Mouse (Mus musculus) left cerebral cortex, adult 9 months (tissue): ENCODE results near the gene Frmpd3.
"Not testable (repeated sequence)": the region's sequence is repeated elsewhere in the genome, so short reads cannot be mapped to it uniquely, and the experiment has no call there.

Source experiments
- DNase-seq, 2 experiments: peaks; one replicate each; pipeline ENCODE4 v3.0.0; 2022; ENCODE audit warnings: low spot score in 2 of 2

The Frmpd3 gene

DNA sequence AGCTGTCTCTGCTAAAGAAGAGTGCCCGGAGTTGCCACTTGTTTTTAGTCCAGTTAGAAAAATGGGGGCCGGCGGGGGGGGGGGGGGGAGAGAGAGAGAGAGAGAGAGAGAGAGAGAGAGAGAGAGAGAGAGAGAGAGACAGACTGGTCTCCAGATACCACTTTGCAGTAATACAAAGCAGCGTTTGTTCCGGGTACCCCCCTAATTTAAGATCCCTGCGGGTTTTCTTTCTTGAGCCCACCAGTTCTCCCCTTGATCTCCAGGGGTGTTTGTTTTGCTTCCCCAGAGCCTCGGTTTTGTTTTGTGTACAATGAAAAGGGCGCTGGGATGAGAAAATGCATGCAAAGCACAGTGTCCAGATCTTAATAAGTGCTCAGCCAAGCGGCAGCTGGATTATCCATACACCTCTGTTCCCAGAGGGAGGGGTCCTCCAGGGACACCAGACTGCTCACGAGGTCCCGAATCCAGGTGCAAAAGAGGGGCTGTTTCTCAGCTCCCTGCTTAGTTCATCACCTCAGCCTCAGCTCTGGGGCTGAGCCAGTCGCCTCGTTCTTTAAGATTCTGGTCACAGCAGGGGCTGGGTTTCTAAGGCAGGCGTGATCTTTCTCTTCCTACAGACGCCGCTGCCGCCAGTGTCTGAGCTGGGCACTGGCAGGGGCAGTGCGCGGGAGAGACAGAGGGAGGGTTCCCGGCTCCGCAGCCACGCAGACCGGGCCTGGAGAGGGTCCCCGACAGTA, at the start of gene Frmpd3:
Gene Frmpd3 (plus strand): TSS at position 608 of the 737 bp plus-strand sequence.
- DNase-seq = no peak

DNA sequence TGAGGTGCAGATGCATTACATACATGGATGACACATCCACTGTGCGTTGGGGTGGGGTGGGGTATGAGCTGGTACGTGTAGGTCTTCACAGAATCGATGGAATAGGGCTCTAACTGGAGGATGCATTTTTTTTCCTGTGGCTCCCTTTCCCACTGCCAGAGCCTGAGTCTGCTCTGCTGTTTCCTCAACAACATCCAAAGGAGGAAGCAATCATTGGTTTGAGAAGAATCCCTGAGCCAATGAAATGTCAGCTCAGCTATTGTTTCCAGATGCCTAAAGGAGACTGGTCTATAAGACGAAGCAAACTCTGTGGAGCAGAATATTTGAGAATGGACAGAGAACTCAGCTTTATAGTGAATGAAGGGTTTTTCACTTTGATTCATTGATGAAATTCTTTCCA, 38.3 kb upstream of the Frmpd3 start:
- DNase-seq = no peak

DNA sequence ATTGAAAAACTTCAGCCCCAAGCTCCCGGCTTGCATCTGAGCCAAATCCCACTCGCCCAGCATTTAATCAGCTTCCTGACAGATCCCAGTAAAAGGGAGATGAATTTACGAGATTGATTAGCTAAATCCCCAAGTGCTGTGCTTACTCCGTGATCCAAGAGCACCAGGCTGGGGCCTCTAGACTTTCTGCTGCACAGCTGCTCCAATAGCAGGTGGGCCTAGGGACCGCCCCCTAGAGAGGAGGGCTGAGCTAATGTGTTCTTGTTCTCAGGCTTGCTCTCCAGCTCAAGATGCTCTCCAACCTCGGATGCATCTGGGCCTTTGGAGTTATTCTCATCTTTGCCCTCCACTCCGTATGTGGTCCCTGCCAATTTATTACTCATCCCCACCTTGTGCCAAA, 36.4 kb upstream of the Frmpd3 start:
- peak in 1 of 2 experiments; percentile 3 for DNase-seq

DNA sequence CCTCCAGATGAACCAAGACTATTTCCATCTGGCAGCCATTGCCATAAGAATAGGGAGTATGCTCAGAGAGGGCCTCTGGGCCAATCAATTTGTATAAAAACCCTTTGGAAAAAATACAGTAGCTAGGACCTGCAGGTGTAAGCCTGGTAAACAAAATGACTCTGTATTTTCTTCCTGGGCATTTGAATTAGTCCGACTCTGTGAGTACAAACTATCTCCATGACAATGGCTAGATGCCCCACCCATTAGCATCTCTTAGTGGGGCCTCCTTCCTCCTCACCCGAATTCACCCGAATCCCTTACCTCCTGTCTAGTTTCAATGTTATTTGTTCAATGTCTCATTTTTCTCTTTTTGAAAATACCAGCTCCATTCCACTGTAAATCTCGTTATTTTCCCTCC, 24.1 kb upstream of the Frmpd3 start:
- DNase-seq = no peak

DNA sequence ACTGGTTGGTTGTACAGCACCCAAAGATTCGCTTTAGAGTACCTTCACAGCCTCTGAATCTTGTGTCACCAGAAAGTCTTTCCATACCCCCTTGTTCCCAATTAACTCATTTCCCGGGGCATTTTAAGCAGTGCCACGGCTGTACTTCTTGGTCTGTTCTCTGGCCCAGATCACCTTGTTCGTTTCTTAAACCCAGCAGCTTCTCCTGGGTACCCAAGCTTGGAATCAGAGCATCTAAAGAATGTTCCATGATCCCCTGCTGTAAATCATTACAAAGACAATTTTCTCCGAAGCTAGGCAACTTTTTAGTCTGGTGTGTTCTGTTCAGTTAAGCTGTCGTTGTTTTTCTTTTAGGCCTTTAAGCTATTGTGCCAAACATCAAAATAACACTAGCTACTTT, 22.9 kb upstream of the Frmpd3 start:
- DNase-seq = no peak

DNA sequence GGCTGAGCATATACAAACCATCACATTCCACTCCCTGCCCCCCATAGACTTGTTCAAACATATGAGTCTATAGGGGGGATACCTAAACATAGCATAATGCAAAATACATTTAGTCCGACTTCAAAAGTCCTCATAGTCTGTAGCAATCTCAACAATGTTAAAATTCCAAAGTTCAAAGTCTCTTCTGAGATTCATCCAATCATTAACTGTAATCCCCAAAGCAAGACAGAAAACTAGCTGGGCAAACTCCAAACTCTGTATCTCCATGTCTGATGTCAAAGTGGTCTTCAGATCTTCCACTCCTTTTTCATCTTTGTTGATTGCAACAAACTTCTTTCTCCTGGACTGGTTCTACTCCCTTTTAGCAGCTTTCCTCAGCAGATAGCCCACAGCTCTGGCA, 21.4 kb upstream of the Frmpd3 start:
- not testable (repeated sequence) for DNase-seq

DNA sequence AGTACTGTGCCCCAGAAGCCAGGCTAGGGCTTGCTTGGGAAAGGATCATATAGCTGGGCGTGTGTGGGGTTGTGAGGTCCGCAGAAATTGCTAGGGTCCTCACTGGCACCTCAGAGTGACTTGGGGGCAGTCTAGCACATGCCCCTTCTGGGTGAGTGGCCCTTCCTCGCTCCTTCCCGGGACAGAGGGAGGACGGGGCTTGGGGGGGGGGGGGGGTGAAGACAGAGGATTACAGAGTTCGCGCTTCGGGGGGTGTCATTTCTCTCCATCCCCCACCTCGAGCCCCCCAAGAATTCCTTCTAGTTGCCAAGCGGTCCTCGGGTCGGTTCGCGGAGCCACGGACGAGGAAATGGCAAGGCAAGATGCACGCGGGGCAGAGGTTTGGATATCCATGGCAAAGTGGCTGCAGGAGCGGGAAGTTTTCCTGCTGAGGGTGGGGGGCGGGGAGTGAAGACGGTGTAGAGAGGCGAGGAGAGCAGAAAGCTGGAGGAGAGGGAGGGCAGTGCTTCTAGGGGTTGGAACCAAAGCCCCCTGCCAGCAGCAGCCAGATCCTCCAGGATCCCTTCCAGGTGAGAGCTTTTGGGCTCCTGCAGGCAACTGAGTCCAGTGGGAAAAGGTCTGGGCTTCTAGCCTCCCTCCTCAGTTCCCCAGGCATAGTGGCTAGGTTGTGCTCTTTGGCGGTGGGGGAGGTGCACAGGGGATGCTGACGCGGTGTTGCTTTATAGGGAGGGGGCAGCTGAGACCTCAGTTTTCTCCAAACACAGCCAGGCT, 515 bp downstream of the Frmpd3 start:
- DNase-seq = no peak

DNA sequence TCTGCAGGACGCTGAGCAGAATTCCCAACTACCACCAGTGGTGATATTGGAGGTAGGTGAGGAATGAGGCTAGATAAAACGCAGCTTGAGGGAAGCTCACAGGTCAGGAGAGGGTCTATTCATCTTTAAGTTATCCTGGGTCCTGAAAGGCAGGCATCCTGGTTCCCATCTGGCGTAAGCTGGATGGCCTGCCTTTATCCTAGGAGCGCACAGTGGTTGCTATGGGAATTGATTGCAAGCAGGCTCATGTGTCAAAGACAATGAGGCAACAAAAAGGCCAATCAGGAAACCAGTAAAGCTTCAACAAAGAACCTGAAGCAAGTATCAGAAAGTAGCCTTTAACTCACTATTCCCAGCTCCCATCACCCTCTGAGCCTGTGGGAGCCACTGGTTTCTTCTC, 33.6 kb downstream of the Frmpd3 start:
- no peak for DNase-seq

DNA sequence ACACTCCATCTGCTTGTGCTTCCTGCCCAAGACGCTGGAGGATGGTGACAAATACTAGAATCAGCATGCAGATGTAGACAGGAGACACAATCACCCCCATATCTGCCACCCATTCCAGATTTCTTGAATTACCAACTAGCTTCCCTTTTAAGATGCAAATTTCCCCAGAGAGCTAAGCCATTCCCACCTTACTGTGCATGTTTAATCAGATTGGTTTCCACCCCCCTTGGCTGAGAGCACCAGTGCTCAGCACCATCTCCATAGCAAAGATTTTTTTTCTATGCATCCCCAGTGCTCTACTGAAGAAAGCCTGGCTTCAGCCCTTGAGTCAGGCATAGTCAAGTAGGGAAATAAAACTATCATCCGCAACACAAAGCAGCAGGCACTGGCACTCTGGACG, 57.9 kb downstream of the Frmpd3 start:
- DNase-seq = peak in 1 of 2 experiments; percentile 10

DNA sequence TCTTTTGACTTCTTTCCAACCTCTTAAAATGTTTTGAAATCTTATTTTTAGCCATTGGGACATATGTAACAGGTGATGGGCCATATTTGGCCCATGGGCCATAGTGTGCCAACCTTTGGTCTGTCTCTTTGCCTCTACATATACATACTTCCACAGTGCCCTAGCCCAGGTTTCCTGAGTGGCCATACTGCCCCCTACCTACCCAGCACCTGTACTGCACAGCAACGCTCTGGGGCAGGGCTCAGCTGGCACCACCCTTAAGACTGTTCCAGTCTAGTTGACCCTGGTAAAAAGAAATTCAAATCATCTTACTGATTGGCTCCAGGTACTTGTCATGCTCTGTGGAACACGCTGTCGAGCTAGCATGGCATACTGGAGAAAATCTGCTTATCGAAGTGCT, 60.8 kb downstream of the Frmpd3 start:
- DNase-seq = no peak

DNA sequence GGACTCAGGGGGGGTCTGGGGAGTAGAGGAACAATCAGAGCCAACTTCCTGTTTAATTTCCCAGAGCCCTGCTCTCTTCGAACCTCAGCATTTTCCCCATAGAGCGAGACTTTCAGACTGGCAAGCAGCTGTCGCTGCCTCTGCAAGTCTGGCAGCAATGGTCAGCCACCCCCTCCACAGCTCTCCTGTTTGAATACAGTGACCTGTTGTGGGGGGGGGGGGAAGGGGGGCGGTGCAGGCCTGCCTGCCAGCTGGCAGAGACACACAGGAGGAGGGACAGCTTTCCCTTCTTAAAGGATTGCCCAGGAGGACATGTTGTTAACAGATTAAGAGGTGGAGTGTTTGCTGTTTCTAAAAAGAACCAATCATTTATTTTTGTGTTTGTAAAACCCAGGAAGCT, 64.0 kb downstream of the Frmpd3 start:
- no peak for DNase-seq

DNA sequence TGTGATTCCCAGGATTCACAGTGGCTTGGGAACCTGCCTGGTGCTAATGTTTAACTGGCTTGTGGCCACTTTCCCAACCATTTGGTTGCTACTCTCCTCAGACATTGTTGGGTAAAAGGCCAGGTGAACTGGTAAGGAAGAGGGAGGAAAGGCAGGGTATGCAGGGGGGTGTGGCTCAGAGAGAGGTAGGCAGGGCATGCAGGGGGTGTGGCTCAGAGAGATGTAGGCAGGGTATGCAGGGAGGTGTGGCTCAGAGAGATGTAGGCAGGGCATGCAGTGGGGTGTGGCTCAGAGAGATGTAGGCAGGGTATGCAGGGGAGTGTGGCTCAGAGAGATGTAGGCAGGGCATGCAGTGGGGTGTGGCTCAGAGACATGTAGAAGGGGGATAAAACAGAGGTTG, 64.4 kb downstream of the Frmpd3 start:
- no peak for DNase-seq

DNA sequence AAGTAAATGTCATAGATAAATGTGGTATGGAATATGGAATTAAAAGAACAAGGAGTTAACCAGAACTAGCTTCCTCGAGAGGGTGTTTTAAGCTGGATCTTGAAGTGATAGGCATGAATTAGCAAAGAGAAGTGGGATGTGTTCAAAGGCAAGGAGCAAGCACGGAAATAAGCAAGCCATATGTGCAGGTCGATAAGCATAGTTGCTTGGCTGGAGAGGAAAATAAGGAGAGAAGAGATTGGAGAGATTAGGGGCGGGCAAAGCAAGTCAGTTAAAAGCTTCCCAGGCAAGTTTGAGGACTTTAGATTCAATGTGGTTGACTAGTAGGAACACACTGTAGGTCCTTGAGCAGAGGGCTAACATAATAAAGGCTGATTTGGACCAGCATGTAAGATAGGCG, 65.5 kb downstream of the Frmpd3 start:
- no peak for DNase-seq

DNA sequence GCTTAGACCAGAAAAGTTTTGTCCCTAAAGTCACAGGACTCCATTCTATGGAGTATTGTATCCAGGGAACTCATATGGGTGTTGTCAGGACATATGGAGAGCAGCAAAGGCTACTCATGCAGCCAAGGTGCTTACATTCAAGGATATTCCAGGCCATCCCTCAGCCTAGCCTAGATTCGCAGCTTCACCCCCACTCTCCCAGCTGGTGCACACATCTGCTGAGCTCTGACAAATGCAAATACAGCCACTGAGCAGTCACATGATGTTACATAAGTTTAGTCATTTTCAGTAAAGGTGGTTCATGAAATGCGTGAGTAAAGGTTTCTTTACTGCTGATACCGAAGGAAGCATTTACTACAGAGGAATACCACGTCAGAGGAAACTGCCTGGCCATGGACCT, 76.4 kb downstream of the Frmpd3 start:
- DNase-seq = peak in 1 of 2 experiments; percentile 57

DNA sequence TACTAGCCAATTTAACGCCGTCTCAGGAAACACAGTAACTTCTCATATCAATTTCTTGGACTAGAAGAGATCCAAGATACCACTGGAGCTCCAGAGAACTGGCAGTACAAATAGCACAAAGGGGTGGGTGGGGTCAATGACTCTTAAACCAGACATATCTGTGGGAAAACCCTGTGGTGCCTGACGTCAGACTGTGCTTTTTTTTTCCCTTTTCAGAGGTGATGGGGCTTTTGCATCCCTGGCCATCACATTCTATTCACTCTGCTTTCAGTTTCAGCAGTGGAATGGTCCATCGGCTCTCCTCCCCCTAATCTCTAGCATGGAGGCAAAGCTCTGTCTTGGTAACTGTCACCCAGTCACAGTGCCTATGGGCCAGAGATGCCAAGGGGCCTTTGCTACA, 85.1 kb downstream of the Frmpd3 start:
- DNase-seq = no peak

DNA sequence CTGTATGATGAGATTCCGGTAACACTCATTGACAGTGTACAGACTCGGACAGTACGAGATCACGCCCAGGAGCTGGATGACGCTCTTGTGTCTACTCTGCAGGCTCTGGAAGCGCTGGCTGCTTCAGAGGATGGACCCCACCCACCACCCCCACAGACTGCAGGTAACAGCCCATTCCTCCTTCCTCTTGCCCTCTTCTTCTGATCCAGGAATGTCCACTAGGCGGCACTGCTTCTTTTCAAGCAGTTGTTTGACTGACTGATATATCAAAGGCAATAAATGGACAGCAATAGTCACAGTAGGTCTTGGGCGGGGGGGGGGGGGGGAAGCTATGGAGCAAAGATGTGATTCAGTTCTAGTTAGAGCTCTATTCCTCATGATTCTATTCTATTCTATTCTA, 86.2 kb downstream of the Frmpd3 start:
- no peak for DNase-seq

DNA sequence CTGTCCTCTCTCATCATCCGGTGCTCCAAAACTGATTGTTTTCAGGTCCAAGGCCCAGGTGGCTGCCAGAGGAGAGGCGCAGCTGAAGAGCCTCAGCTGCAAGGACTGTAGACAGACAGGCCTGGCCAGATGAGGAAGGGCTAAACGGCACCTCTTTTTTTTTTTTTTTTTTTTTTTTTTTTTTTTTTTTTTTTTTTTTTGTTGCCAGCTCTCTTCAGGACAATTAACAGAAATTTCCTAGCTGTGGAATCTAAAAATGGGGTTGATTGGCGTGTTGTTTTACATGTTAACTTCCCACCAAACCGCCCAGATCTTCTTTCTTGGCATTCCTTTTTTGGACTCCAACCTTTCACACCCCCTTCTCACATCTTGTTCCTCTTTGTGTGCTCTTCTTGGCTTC, 87.9 kb downstream of the Frmpd3 start:
- no peak for DNase-seq

DNA sequence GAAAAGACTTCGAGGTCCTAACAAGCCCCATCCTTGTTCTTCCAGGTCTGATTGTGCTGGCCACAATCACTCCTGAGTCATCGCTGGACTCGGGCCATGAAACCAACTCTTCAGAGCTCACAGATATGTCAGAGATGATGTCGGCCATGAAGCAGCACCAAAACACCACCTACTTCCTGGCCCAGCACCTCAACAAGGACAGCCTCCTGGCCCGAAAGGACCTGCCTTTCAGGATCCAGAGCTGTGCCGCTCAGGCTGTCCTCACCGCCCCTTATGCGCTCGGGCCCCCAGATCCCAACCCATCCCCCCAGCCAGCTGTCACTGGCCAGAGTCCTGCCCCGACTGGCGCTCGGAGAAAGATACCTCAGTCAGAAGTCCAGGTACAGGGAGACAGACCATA, 88.4 kb downstream of the Frmpd3 start:
- peak in 1 of 2 experiments; percentile 7 for DNase-seq

DNA sequence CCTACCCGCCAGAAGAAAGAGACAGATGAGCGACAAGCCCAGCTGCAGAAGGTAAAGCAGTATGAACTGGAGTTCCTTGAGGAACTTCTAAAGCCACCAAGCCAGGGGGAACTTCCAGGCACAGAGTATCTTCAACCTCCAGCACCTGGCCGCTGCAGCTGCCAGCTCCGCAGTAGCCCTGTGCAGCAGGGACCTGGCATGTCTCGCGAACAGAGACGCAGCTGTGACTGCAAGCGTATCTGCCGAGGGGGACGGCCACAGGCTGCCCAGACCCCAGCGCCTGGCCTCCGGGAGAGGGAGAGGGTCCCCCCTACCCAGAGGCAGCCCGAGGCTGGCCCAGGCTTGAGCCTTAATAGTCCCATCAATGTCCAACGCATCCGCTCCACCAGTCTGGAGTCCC, 89.9 kb downstream of the Frmpd3 start:
- no peak for DNase-seq

DNA sequence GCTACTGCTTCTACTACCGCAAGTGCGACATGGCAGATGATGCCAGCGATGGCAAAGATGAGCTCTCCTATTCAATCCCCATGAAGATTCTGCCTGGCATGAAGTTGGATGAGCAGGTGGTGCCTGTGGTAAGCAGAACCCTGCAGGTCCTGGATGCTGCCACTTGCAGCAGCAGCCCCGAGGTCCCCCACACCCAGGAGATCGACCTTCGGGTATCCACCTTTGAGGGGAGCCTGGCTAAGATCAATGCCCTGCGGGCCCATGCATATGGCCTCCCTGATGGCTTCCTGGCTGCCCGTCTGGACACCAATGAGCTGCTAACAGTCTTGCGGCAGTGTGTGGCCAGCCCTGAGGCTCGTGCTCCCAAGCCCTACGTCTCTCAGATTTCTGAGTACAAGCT, 90.7 kb downstream of the Frmpd3 start:
- DNase-seq = no peak

DNA sequence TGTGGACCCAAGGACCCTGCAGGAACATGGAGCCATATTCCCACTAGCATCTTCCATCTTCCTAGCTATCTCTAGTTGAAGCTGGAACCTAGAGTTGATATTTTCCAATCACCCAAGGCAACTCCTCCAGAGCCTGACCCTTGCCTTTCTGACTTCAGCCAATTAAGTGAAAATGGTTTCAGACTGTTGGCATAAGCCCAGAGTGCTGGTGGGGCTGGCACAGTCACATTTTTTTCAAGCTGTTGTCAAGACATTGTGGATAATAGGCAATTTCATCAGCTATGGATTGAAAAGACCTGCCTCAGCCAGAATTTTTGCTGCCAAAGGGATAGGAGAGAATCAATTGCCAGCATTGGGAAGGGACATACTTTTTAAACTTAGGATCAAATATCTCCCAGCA, 95.8 kb downstream of the Frmpd3 start:
- DNase-seq = no peak

DNA sequence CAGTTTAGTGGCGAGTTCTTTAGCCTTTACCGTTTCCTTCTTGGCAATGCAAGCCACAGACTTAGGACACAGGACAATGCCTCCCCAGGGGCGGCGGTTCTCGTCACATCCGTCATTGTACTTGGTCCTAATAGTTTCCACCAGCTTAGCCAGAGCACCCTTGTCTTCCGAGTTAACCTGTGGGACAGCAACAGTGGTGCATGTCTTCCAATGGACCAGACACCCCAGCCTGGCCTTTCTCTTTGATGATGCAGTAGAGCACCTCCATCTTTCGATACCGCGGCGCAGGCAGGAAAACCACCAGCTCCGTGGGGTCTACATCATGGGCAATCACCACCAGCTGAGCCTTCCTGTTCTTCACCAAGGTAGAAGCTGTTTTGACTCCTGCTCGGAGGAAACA, 103.5 kb downstream of the Frmpd3 start:
- DNase-seq = no peak

DNA sequence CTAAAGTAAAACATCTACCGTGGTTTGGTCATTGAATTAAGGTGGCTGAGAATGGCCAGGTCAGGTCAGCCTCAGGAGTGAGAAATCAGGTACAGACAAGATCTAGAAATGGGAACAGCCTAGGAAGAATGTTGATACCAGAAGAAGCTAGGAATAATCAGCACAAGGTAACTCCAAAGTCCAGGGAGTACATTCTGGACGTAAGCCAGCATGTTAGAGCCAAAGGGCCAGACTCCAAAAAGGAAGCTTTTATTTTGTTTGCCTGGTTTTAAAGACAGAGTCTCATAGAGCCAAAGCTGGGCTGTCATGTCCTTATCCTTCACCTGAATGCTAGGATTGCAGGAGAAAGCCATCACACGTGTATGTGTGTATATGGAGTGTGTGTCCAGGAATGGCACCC, 108.0 kb downstream of the Frmpd3 start:
- no peak for DNase-seq
